Mouse (Mus musculus): ENCODE data around the gene Fank1.

DNA sequence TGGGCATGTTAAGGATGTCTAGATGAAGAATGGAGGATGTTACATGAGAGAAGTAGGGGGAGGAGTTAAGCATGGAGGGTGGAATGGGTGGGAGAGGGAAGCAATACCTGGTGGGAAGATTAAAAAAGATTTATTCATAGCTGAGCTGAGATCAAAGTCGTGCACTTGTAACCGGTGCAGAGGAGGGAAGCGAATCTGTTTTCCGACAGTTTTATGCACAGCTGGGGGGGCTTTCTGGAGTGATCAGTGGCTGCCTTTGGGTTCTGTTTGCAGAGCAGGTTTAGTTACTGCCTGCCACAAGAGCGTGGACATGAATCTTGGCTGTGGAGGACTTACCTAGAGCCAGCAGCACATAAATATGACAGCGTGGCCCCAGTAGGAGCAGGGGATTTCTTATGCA, 65.4 kb downstream of the Fank1 start:
- TF ChIP-seq CTCF (IDR thresholded peaks at IDR 0.05; ENCODE audit: borderline replicate concordance, insufficient read depth, low read length): no peak
- TF ChIP-seq POLR2A (IDR thresholded peaks at IDR 0.05; ENCODE audit: low read depth, low read length): no peak
